Mouse (Mus musculus) forebrain, embryonic 11.5 days (tissue): Measurements from ENCODE around the gene Sidt1. TPM values are rescaled to one million over a fixed set of nuclear protein-coding genes. Genes with fewer than 3 reads are reported as not detected.

Source experiments
- ATAC-seq: fragments of 200-750 bp; cut with Nextera tagmentation; replicated peaks from 2 replicates; pipeline ENCODE4 v1.8.0; 2017; ENCODE audit warnings: moderate TSS enrichment; ENCODE audit not compliant: low FRiP score
- DNase-seq: peaks from one replicate; pipeline ENCODE4 v3.0.0-alpha.2; 2017; ENCODE audit warnings: low spot score
- H3K27ac ChIP-seq: fragments of 300-500 bp; sonication (generic); 2 replicates; pipeline ENCODE4 v1.5.1; 2014; ENCODE audit warnings: low read depth, low read length
- H3K27me3 ChIP-seq: fragments of 300-500 bp; sonication (generic); 2 replicates; pipeline ENCODE4 v1.6.1; 2014; ENCODE audit warnings: mild to moderate bottlenecking, low read length, mixed read lengths; ENCODE audit not compliant: control insufficient read depth, insufficient read depth
- H3K36me3 ChIP-seq: fragments of 300-500 bp; sonication (generic); 2 replicates; pipeline ENCODE4 v1.6.1; 2014; ENCODE audit warnings: mild to moderate bottlenecking, low read length, moderate library complexity, mixed read lengths; ENCODE audit not compliant: control insufficient read depth, insufficient read depth
- H3K4me1 ChIP-seq: fragments of 300-500 bp; sonication (generic); replicated peaks from 2 replicates; pipeline ENCODE4 v1.6.1; 2014; ENCODE audit warnings: low read length, mixed read lengths; ENCODE audit not compliant: control insufficient read depth, insufficient read depth
- H3K4me2 ChIP-seq: fragments of 300-500 bp; sonication (generic); 2 replicates; pipeline ENCODE4 v1.6.1; 2014; ENCODE audit warnings: low read depth, mild to moderate bottlenecking, low read length, moderate library complexity, mixed read lengths; ENCODE audit not compliant: severe bottlenecking
- H3K4me3 ChIP-seq: fragments of 300-500 bp; sonication (generic); 2 replicates; pipeline ENCODE4 v1.5.1; 2014; ENCODE audit warnings: low read depth, low read length
- H3K9ac ChIP-seq: fragments of 300-500 bp; sonication (generic); 2 replicates; pipeline ENCODE4 v1.6.1; 2014; ENCODE audit warnings: low read length
- H3K9me3 ChIP-seq: fragments of 300-500 bp; sonication (generic); 2 replicates; pipeline ENCODE4 v1.6.1; 2016; ENCODE audit warnings: low read length, mixed read lengths; ENCODE audit not compliant: control insufficient read depth
- WGBS: fragments of 180-500 bp; shearing (Covaris S2); extraction: QIAGEN DNeasy Blood & Tissue Kit; methylation state at CpG from one replicate; pipeline ENCODE4 v1.1.7; 2014; 5-methylcytosine and 5-hydroxymethylcytosine counted together
- polyA plus RNA-seq: library from polyadenylated mRNA; unstranded; fragments of >200 nt; fragmentation: Nextera tagmentation; extraction: Ambion mirVana; gene quantifications from 2 replicates; pipeline ENCODE4 v1.2.1, GENCODE M21; 2014

Sidt1 gene
- polyA plus RNA-seq, 1 experiment from 2014 or later = 0.13 TPM

- H3K4me3 ChIP-seq = no peak overlapping the region
- no peaks in the 10 kb centered on the region for H3K4me1 ChIP-seq
- H3K9ac ChIP-seq = no peak overlapping the region
- no peak overlapping the region for H3K4me2 ChIP-seq
- H3K27me3 ChIP-seq = no peaks in the 10 kb centered on the region
- DNase-seq (no peak), ATAC-seq (no peak)
- no peaks in the 10 kb centered on the region for H3K9me3 ChIP-seq
- 87% methylated on average over 4 of the region's 4 CpGs for WGBS
- H3K36me3 ChIP-seq = no peaks in the 10 kb centered on the region
- H3K27ac ChIP-seq = no peak overlapping the region
Observed at GRCm38 (mm10) chr16:44349801-44350397, 16.9 kb upstream of the Sidt1 start.

- Histone ChIP-seq H3K9me3 (no peaks in the 10 kb centered on the region), H3K4me3 (peak within 1 kb of the TSS; percentile 79), H3K27ac (peak within 1 kb of the TSS; percentile 77), H3K27me3 (no peaks in the 10 kb centered on the region), H3K9ac (peak within 1 kb of the TSS; percentile 85), H3K4me2 (peak within 1 kb of the TSS; percentile 68), H3K4me1 (no peaks in the 10 kb centered on the region), H3K36me3 (no peaks in the 10 kb centered on the region)
- DNase-seq (peak; percentile 96), ATAC-seq (peak; percentile 100)
- WGBS = under 1% methylated on average over 67 of the region's 67 CpGs
Observed at GRCm38 (mm10) chr16:44347071-44347901, 14.3 kb upstream of the Sidt1 start, which contains the start of gene Spice1. Gene Spice1, plus strand, starts transcription at chr16:44347121.

GRCm38 (mm10) chr16:44337541-44337940, 4.5 kb upstream of the Sidt1 start:
- no peak overlapping the region for H3K27ac ChIP-seq
- H3K36me3 ChIP-seq = no peaks in the 10 kb centered on the region

GRCm38 (mm10) chr16:44331995-44332860, 768 bp downstream of the Sidt1 start:
- ATAC-seq = peak; percentile 70
- H3K27ac ChIP-seq = no peak overlapping the region
- peaks cover 15% of the 10 kb centered on the region for H3K27me3 ChIP-seq
- peaks cover 3% of the 10 kb centered on the region; the same call in 1 of the 2 replicates for H3K4me1 ChIP-seq
- WGBS = under 1% methylated on average over 60 of the region's 60 CpGs
- H3K9me3 ChIP-seq = no peaks in the 10 kb centered on the region; the same call in 1 of the 2 replicates
- peak overlapping the region; percentile 58 for H3K4me3 ChIP-seq
- DNase-seq = peak; percentile 73
- H3K4me2 ChIP-seq = peak overlapping the region; percentile 99
- peak overlapping the region; percentile 65 for H3K9ac ChIP-seq
- H3K36me3 ChIP-seq = no peaks in the 10 kb centered on the region

More at GRCm38 (mm10) chr16:44337541-44337940, 4.5 kb upstream of the Sidt1 start:
- no peak overlapping the region for H3K9ac ChIP-seq
- H3K4me1 ChIP-seq = peaks cover 3% of the 10 kb centered on the region; the same call in 1 of the 2 replicates
- no peaks in the 10 kb centered on the region for H3K9me3 ChIP-seq
- no peak for DNase-seq
- H3K4me3 ChIP-seq = no peak overlapping the region
- ATAC-seq = no peak
- peaks cover 6% of the 10 kb centered on the region for H3K27me3 ChIP-seq
- no peak overlapping the region for H3K4me2 ChIP-seq

- H3K4me2 ChIP-seq = peak overlapping the region; percentile 99
- H3K9me3 ChIP-seq = no peaks in the 10 kb centered on the region; the same call in 1 of the 2 replicates
- ATAC-seq (peak; percentile 9; the same call in 1 of the 2 replicates), DNase-seq (no peak)
- peaks cover 15% of the 10 kb centered on the region for H3K27me3 ChIP-seq
- H3K27ac ChIP-seq = no peak overlapping the region
- H3K9ac ChIP-seq = peak overlapping the region; percentile 65
- H3K4me1 ChIP-seq = peaks cover 3% of the 10 kb centered on the region; the same call in 1 of the 2 replicates
- H3K36me3 ChIP-seq = no peaks in the 10 kb centered on the region
- WGBS = 12% methylated on average over 6 of the region's 6 CpGs
- peak overlapping the region; percentile 58 for H3K4me3 ChIP-seq
Observed at GRCm38 (mm10) chr16:44331671-44331994, 1.4 kb downstream of the Sidt1 start.

- no peaks in the 10 kb centered on the region; the same call in 1 of the 2 replicates for H3K9me3 ChIP-seq
- no peak for ATAC-seq
- H3K27ac ChIP-seq = no peak overlapping the region
- peaks cover 3% of the 10 kb centered on the region; the same call in 1 of the 2 replicates for H3K4me1 ChIP-seq
- no peak overlapping the region for H3K4me2 ChIP-seq
- no peak overlapping the region for H3K9ac ChIP-seq
- peak; percentile 54 for DNase-seq
- no peaks in the 10 kb centered on the region for H3K36me3 ChIP-seq
- 12% methylated on average over 9 of the region's 9 CpGs for WGBS
- H3K4me3 ChIP-seq = no peak overlapping the region
- peaks cover 15% of the 10 kb centered on the region for H3K27me3 ChIP-seq
Observed at GRCm38 (mm10) chr16:44331154-44331553, 1.8 kb downstream of the Sidt1 start.

- H3K36me3 ChIP-seq = no peaks in the 10 kb centered on the region
- H3K9me3 ChIP-seq = no peaks in the 10 kb centered on the region; the same call in 1 of the 2 replicates
- H3K4me2 ChIP-seq = no peak overlapping the region
- H3K4me1 ChIP-seq = peaks cover 3% of the 10 kb centered on the region; the same call in 1 of the 2 replicates
- ATAC-seq (no peak), DNase-seq (no peak)
- no peak overlapping the region for H3K27ac ChIP-seq
- peaks cover 15% of the 10 kb centered on the region for H3K27me3 ChIP-seq
- H3K4me3 ChIP-seq = no peak overlapping the region
- H3K9ac ChIP-seq = no peak overlapping the region
- 77% methylated on average over 9 of the region's 9 CpGs for WGBS
Observed at GRCm38 (mm10) chr16:44330657-44331056, 2.3 kb downstream of the Sidt1 start.

- 64% methylated on average over 4 of the region's 4 CpGs for WGBS
- Histone ChIP-seq H3K36me3 (no peaks in the 10 kb centered on the region), H3K9me3 (no peaks in the 10 kb centered on the region; the same call in 1 of the 2 replicates), H3K4me1 (peaks cover 3% of the 10 kb centered on the region; the same call in 1 of the 2 replicates), H3K4me3 (no peak overlapping the region), H3K4me2 (no peak overlapping the region), H3K9ac (no peak overlapping the region), H3K27ac (no peak overlapping the region), H3K27me3 (peaks cover 12% of the 10 kb centered on the region)
- ATAC-seq = no peak
- DNase-seq = no peak
Observed at GRCm38 (mm10) chr16:44328644-44329043, 4.4 kb downstream of the Sidt1 start.
